Mouse (Mus musculus): ENCODE data around the gene Enam. TPM values are rescaled to one million over a fixed set of nuclear protein-coding genes. Genes with fewer than 3 reads are reported as not detected.

Gene Enam
- not detected in 2 replicates for polyA plus RNA-seq (2014; fragmentation: Nextera tagmentation; extraction: Ambion mirVana)

- Histone ChIP-seq H3K4me2 (replicated peaks; ENCODE audit: low read depth, low read length) (no peak within 1 kb of the TSS), H3K36me3 (ENCODE audit: control insufficient read depth, insufficient read depth, low read length) (no peaks in the 10 kb centered on the region), H3K27ac (ENCODE audit: low read depth, low read length) (no peak within 1 kb of the TSS), H3K9me3 (ENCODE audit: control insufficient read depth, low read length) (no peaks in the 10 kb centered on the region), H3K9ac (ENCODE audit: low read depth, low read length) (no peak within 1 kb of the TSS), H3K27me3 (ENCODE audit: control insufficient read depth, insufficient read depth, low read length) (no peaks in the 10 kb centered on the region), H3K4me3 (ENCODE audit: low read depth, low read length) (no peak within 1 kb of the TSS), H3K4me1 (replicated peaks; ENCODE audit: control insufficient read depth, insufficient read depth, low read length) (no peaks in the 10 kb centered on the region)
- no peak for ATAC-seq (ENCODE audit: low FRiP score)
- DNase-seq (ENCODE audit: low spot score) = no peak
Measured at GRCm38 (mm10) chr5:88487675-88488074, at the start of gene Enam. Gene Enam (plus strand): TSS chr5:88487975.

DNA sequence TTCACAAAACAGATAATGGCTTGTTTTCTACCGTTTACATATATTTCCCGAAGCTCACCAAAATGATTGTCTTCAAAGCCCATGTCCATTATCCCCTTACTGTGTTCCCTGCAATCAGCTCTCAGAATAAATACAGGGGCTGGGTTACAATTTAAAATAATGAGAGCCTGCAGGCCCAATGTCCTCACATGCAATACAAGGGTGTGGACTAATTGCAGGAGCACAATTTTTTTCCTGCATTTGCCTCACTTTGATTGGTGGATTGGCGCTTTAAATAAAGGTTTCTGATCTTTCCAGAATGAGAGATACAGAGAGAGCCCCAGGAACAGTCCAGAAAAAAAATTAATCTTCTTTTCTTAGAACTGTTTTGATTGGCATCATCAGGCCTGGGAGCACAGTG lies 32.1 kb upstream of the Enam start, which contains the start of gene Ambn:
Ambn (plus strand) TSS at position 301 of the 400 bp plus-strand sequence.
- Histone ChIP-seq H3K27me3 (ENCODE audit: control insufficient read depth, insufficient read depth, low read length) (no peaks in the 10 kb centered on the region), H3K9ac (ENCODE audit: low read depth, low read length) (no peak within 1 kb of the TSS), H3K4me1 (replicated peaks; ENCODE audit: control insufficient read depth, insufficient read depth, low read length) (no peaks in the 10 kb centered on the region), H3K4me2 (replicated peaks; ENCODE audit: low read depth, low read length) (no peak within 1 kb of the TSS), H3K36me3 (ENCODE audit: control insufficient read depth, insufficient read depth, low read length) (no peaks in the 10 kb centered on the region), H3K4me3 (ENCODE audit: low read depth, low read length) (no peak within 1 kb of the TSS), H3K9me3 (ENCODE audit: control insufficient read depth, low read length) (no peaks in the 10 kb centered on the region), H3K27ac (ENCODE audit: low read depth, low read length) (no peak within 1 kb of the TSS)
- 90% methylated on average over 3 of the region's 3 CpGs for WGBS
- DNase-seq (ENCODE audit: low spot score) = no peak
- ATAC-seq (ENCODE audit: low FRiP score) = no peak

DNA sequence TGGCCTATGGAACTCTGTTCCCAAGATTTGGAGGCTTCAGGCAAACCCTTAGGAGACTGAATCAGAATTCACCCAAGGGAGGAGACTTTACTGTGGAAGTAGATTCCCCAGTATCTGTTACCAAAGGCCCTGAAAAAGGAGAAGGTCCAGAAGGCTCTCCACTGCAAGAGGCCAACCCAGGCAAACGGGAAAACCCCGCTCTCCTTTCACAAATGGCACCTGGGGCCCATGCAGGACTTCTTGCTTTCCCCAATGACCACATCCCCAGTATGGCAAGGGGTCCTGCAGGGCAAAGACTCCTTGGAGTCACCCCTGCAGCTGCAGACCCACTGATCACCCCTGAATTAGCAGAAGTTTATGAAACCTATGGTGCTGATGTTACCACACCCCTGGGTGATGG lies 20.3 kb upstream of the Enam start:
- no peak overlapping the region for H3K4me2 ChIP-seq (replicated peaks; ENCODE audit: low read depth, low read length)
- WGBS = 85% methylated on average over 2 of the region's 2 CpGs
- no peaks in the 10 kb centered on the region for H3K9me3 ChIP-seq (ENCODE audit: control insufficient read depth, low read length)
- DNase-seq (ENCODE audit: low spot score) = no peak
- H3K27ac ChIP-seq (ENCODE audit: low read depth, low read length) = no peak overlapping the region
- no peaks in the 10 kb centered on the region for H3K4me1 ChIP-seq (replicated peaks; ENCODE audit: control insufficient read depth, insufficient read depth, low read length)
- ATAC-seq (ENCODE audit: low FRiP score) = no peak
- no peaks in the 10 kb centered on the region for H3K27me3 ChIP-seq (ENCODE audit: control insufficient read depth, insufficient read depth, low read length)
- no peaks in the 10 kb centered on the region for H3K36me3 ChIP-seq (ENCODE audit: control insufficient read depth, insufficient read depth, low read length)
- H3K4me3 ChIP-seq (ENCODE audit: low read depth, low read length) = no peak overlapping the region
- no peak overlapping the region for H3K9ac ChIP-seq (ENCODE audit: low read depth, low read length)

DNA sequence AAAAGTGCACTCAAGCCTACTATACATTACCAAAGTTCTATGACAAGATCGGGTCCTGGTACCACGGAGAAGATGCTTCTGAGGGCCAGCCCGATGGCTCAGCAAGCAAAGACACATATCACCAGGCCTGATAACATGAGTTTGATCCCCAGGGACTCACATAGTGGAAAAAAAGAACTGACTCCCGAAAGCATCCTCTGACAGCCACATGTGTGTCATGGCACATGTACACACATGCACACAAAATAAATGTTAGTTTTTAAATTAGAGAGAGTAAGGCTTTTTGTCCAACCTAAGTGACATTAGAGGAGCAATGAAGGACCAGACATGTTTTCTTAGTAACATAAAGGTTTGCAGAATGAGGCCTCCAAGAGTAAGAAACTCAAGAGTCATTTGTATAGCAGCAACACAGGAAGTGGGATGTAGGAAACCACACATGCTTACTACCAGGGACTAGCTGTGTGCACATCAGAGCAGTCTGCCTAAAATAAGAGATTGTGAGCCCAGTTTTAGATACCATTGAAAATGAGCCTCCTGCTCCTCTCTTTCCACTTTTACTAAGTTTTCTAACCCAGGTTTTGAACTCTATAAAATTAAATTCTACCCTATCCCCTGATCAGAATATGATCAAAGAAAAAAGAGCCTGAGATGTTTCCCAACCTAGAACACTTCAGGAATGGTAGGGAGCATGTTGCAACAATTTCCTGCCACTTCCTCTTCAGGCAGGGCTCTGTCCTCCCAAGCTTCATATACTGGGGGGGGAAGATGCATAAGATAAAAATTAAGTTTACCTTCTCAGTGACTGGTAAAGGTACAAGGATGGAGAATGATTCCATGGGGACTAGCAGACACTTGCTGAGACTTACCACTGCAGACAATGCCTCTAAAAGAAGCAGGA lies 18.7 kb upstream of the Enam start:
- Histone ChIP-seq H3K9ac (ENCODE audit: low read depth, low read length) (no peak overlapping the region), H3K9me3 (ENCODE audit: control insufficient read depth, low read length) (no peaks in the 10 kb centered on the region), H3K4me3 (ENCODE audit: low read depth, low read length) (no peak overlapping the region), H3K27ac (ENCODE audit: low read depth, low read length) (no peak overlapping the region), H3K4me1 (replicated peaks; ENCODE audit: control insufficient read depth, insufficient read depth, low read length) (no peaks in the 10 kb centered on the region), H3K4me2 (replicated peaks; ENCODE audit: low read depth, low read length) (no peak overlapping the region), H3K36me3 (ENCODE audit: control insufficient read depth, insufficient read depth, low read length) (no peaks in the 10 kb centered on the region), H3K27me3 (ENCODE audit: control insufficient read depth, insufficient read depth, low read length) (no peaks in the 10 kb centered on the region)
- ATAC-seq (ENCODE audit: low FRiP score) (no peak), DNase-seq (ENCODE audit: low spot score) (no peak)
- WGBS = 93% methylated on average over 4 of the region's 4 CpGs

- DNase-seq (ENCODE audit: low spot score) = no peak
- Histone ChIP-seq H3K9me3 (ENCODE audit: control insufficient read depth, low read length) (no peaks in the 10 kb centered on the region), H3K27ac (ENCODE audit: low read depth, low read length) (no peak overlapping the region), H3K9ac (ENCODE audit: low read depth, low read length) (no peak overlapping the region), H3K4me2 (replicated peaks; ENCODE audit: low read depth, low read length) (no peak overlapping the region), H3K4me3 (ENCODE audit: low read depth, low read length) (no peak overlapping the region), H3K36me3 (ENCODE audit: control insufficient read depth, insufficient read depth, low read length) (no peaks in the 10 kb centered on the region), H3K27me3 (ENCODE audit: control insufficient read depth, insufficient read depth, low read length) (no peaks in the 10 kb centered on the region), H3K4me1 (replicated peaks; ENCODE audit: control insufficient read depth, insufficient read depth, low read length) (no peaks in the 10 kb centered on the region)
- no peak for ATAC-seq (ENCODE audit: low FRiP score)
- WGBS = 72% methylated on average over 2 of the region's 2 CpGs
Measured at GRCm38 (mm10) chr5:88489004-88489403, 1.2 kb downstream of the Enam start.

GRCm38 (mm10) chr5:88491111-88491510 lies 3.3 kb downstream of the Enam start:
- ATAC-seq (ENCODE audit: low FRiP score) (no peak), DNase-seq (ENCODE audit: low spot score) (no peak)
- H3K4me2 ChIP-seq (replicated peaks; ENCODE audit: low read depth, low read length) = no peak overlapping the region
- H3K27ac ChIP-seq (ENCODE audit: low read depth, low read length) = no peak overlapping the region
- no peaks in the 10 kb centered on the region for H3K9me3 ChIP-seq (ENCODE audit: control insufficient read depth, low read length)
- H3K27me3 ChIP-seq (ENCODE audit: control insufficient read depth, insufficient read depth, low read length) = no peaks in the 10 kb centered on the region
- no peaks in the 10 kb centered on the region for H3K4me1 ChIP-seq (replicated peaks; ENCODE audit: control insufficient read depth, insufficient read depth, low read length)
- no peak overlapping the region for H3K4me3 ChIP-seq (ENCODE audit: low read depth, low read length)
- 69% methylated on average over 5 of the region's 5 CpGs for WGBS
- H3K9ac ChIP-seq (ENCODE audit: low read depth, low read length) = no peak overlapping the region
- no peaks in the 10 kb centered on the region for H3K36me3 ChIP-seq (ENCODE audit: control insufficient read depth, insufficient read depth, low read length)

- no peaks in the 10 kb centered on the region; the same call in 1 of the 2 replicates for H3K9me3 ChIP-seq (ENCODE audit: control insufficient read depth, low read length)
- H3K4me3 ChIP-seq (ENCODE audit: low read depth, low read length) = no peak overlapping the region
- no peak for DNase-seq (ENCODE audit: low spot score)
- H3K4me2 ChIP-seq (replicated peaks; ENCODE audit: low read depth, low read length) = no peak overlapping the region
- H3K36me3 ChIP-seq (ENCODE audit: control insufficient read depth, insufficient read depth, low read length) = no peaks in the 10 kb centered on the region
- H3K27me3 ChIP-seq (ENCODE audit: control insufficient read depth, insufficient read depth, low read length) = no peaks in the 10 kb centered on the region
- WGBS = 96% methylated on average over 3 of the region's 3 CpGs
- no peak overlapping the region for H3K27ac ChIP-seq (ENCODE audit: low read depth, low read length)
- ATAC-seq (ENCODE audit: low FRiP score) = no peak
- H3K9ac ChIP-seq (ENCODE audit: low read depth, low read length) = no peak overlapping the region
- no peaks in the 10 kb centered on the region for H3K4me1 ChIP-seq (replicated peaks; ENCODE audit: control insufficient read depth, insufficient read depth, low read length)
Measured at GRCm38 (mm10) chr5:88499781-88500180, 12.0 kb downstream of the Enam start.

GRCm38 (mm10) chr5:88508555-88508954 lies 20.8 kb downstream of the Enam start:
- H3K4me3 ChIP-seq (ENCODE audit: low read depth, low read length) = no peak overlapping the region
- DNase-seq (ENCODE audit: low spot score) (no peak), ATAC-seq (ENCODE audit: low FRiP score) (no peak)
- H3K27ac ChIP-seq (ENCODE audit: low read depth, low read length) = no peak overlapping the region
- no peak overlapping the region for H3K4me2 ChIP-seq (replicated peaks; ENCODE audit: low read depth, low read length)
- H3K27me3 ChIP-seq (ENCODE audit: control insufficient read depth, insufficient read depth, low read length) = no peaks in the 10 kb centered on the region
- no peaks in the 10 kb centered on the region for H3K9me3 ChIP-seq (ENCODE audit: control insufficient read depth, low read length)
- no peaks in the 10 kb centered on the region for H3K4me1 ChIP-seq (replicated peaks; ENCODE audit: control insufficient read depth, insufficient read depth, low read length)
- H3K9ac ChIP-seq (ENCODE audit: low read depth, low read length) = no peak overlapping the region
- WGBS = 65% methylated on average over 1 of the region's 1 CpGs
- H3K36me3 ChIP-seq (ENCODE audit: control insufficient read depth, insufficient read depth, low read length) = no peaks in the 10 kb centered on the region

DNA sequence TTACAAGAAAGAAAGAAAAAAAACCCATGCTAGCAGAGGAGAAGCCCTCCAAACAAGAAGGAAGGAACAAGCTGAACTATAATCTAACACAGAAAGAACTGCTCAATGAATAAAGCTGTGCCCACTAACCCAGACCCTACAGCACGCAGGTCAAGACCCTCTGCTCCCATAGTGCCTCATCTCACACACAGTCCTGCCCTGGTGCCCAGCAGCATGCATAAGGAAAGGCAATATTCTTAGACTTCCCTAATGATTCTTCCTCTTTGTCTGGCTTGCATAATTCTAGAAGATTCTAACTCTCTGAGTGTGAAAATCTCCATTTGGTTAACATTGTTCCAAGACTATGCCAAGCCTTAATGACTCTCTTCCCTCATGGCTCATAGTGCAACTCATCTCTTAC lies 21.2 kb downstream of the Enam start:
- H3K4me1 ChIP-seq (replicated peaks; ENCODE audit: control insufficient read depth, insufficient read depth, low read length) = no peaks in the 10 kb centered on the region
- no peak overlapping the region for H3K9ac ChIP-seq (ENCODE audit: low read depth, low read length)
- no peak for DNase-seq (ENCODE audit: low spot score)
- H3K4me2 ChIP-seq (replicated peaks; ENCODE audit: low read depth, low read length) = no peak overlapping the region
- no peak overlapping the region for H3K4me3 ChIP-seq (ENCODE audit: low read depth, low read length)
- ATAC-seq (ENCODE audit: low FRiP score) = no peak
- H3K27me3 ChIP-seq (ENCODE audit: control insufficient read depth, insufficient read depth, low read length) = no peaks in the 10 kb centered on the region
- H3K9me3 ChIP-seq (ENCODE audit: control insufficient read depth, low read length) = no peaks in the 10 kb centered on the region
- H3K27ac ChIP-seq (ENCODE audit: low read depth, low read length) = no peak overlapping the region
- no peaks in the 10 kb centered on the region for H3K36me3 ChIP-seq (ENCODE audit: control insufficient read depth, insufficient read depth, low read length)
- 70% methylated on average over 1 of the region's 1 CpGs for WGBS

All from hindbrain, embryonic 11.5 days (tissue).